Mouse (Mus musculus): ENCODE measurements around the gene Sqstm1.

The Sqstm1 gene

DNA sequence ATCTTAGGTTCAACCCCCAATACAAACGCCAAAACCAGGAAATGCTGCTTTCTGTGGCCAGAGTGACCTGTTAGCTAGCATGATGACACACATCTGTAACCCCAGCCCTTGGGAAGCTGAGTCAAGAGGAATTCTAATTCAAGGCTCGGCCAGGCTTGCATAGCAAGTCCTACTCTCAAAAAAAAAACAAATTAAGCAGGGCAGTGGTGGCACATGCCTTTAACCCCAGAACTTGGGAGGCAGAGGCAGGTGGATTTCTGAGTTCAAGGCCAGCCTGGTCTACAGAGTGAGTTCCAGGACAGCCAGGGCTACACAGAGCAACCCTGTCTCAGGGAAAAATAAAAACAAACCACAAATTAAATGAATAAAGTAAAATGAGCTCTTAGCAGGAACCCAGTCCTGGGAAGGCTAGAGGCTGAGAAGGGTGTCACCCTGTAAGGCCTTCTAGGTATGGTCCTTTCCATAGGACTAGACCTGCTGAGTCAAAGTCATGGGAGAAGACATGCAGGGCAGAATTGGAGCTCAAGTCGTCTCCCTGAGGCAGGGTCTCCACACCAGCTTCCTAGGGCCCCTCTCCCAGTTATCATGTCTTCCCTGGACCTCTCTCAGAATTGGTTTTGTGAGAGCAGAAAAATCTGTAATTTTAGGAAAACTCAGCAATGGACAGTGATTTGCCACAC lies 1.6 kb upstream of the Sqstm1 start:
- in situ Hi-C loops (cut with MboI, MseI): no loop called here

DNA sequence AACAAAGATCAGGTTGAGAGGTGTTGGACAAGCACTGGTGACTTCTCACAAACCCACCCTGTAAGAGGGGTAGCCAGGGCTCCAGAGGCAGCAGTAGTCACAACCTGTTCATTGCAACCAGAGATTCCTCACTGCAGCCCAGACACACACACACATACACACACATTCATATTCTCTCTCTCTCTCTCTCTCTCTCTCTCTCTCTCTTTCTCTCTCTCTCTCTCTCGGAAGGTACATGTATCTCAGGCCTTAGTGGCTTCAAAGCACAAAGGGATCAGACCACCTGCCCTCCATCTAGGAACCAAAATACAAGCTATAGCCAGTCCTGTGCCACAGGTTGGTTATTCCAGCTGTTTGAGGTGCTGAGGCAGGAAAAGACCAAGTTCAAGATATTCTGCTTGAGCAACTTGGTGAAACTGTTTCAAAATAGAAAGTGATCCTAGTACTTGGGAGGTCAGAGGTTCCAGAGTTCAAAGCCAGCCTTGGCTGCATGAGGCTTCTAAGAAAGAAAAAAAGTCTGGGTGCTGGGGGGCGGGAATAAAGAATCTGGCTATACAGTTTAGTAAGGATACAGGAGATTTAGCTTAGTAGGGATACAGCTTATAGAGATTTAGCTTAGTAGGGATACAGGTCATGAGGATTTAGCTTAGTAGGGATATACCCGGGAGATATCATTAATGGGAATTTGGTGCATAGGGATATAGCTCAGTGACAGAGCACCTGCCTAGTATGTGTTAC lies 864 bp upstream of the Sqstm1 start:
- in situ Hi-C loops (cut with MboI, MseI): no loop called here

DNA sequence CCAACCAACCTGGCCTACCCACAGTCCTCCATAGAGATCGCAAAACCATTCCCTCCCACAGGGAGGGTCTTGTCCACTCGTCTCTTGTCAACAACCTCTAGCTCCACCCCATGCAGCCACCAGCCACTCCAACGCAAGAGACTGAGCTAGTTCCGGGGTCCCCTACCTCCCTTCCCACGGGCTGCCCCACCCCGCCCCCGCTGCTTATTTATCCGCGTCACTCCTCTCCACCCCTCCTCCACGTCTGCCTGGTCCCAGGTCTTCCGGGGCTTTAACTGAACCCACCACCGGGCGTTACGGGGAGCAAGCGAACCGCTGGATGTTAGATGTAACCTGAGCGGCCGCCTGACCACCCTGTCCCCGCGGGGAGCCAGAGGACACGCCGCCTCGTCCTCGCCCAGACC lies 524 bp downstream of the Sqstm1 start:
- in situ Hi-C loops (cut with MboI, MseI): no loop called here

DNA sequence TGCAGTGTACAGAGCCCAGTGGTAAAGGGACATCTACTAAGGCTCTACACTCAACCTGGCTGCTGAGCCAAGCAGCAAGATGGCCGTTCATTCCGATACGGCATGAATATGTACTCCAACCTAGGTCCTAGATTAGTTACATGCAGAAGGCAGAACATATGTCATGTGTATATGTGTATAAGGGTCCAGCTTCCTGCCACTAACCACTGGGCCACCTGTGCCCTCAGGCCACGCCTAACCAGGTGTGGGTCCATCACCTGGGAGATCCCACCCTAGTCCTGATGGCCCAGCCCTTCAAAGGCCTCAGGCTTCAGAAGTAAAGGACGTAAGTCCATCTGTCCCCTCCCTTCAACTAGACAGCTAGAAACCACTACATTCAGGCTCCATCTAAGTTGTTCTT lies 2.6 kb downstream of the Sqstm1 start:
- in situ Hi-C loops (cut with MboI, MseI): no loop called here

DNA sequence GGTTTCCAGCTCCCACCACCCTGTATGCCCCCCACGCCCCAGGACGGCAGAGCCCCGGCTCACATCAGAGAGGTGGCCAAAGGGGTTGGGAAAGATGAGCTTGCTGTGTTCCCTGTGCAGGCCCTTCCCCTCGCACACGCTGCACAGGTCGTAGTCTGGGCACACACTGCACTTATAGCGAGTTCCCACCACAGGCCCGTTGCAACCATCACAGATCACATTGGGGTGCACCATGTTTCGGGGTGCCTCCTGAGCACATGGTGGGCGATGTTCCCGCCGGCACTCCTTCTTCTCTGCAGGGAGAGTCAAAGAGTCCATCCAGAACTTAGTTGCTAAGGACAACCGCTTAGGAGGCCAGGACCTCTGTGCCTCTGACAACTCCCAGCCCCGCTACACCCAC lies 3.3 kb downstream of the Sqstm1 start:
- in situ Hi-C loops (cut with MboI, MseI): no loop called here

DNA sequence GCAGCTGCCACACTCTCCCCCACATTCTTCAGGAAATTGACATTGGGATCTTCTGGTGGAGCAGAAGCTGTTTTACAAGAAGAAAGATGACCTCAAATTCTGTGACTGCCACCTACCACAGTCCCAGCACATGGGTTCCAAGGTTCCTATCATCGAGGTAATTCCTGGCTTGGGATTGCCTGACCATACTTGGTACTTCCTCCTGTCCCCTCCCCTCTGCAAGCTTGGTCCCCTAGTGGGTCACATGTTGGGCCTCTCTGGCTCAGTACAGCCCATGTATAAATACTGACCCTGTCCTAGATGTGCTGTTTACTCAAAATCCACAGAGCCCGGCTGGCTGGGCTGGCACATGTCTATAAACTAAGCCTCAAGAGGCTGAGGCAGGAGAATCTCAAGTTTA lies 4.6 kb downstream of the Sqstm1 start:
- in situ Hi-C loops (cut with MboI, MseI): no loop called here

DNA sequence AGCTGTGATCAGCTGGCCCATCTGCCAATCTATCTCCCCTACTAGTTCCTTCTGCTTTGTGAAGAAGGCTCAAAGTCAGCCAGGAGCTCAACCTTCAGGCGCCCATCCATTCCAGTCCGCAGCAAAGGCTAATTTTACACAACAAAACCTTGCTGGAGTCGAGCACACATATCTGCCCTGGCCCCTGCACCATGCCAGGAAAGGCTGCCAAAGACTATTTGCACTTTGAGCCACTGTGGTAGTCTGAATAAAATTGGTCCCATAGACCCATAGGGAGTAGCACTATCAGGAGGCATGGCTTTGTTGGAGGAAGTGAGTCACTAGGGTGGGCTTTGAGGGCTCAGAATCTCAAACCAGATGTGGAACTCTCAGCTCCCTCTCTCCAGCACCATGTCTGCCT lies 5.2 kb downstream of the Sqstm1 start:
- in situ Hi-C loops (cut with MboI, MseI): no loop called here

DNA sequence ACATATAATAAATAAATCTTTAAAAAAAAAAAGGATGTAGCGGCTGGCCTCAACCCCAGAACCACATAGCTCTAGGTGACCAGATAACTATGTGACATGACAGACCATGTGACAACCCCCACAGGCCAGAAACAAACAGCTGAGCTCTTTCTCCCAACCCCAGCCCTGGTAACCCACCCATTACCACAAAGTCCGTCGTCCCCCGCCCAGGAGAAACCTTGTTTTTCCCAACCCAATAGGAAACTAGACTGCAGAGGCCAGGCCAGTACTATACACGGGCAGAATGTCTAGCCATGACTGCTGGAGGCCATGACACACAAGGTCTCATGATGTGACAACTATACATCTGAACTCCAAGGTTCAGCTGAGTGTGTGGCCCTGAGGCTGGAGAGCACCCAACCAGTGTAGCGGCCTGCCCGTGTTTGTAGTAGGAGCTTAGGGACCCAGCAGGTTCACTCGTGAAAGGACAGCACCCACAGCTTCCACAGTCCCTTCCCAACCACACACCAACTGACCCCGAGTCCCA lies 7.3 kb downstream of the Sqstm1 start:
- in situ Hi-C loops (cut with MboI, MseI): no loop called here

DNA sequence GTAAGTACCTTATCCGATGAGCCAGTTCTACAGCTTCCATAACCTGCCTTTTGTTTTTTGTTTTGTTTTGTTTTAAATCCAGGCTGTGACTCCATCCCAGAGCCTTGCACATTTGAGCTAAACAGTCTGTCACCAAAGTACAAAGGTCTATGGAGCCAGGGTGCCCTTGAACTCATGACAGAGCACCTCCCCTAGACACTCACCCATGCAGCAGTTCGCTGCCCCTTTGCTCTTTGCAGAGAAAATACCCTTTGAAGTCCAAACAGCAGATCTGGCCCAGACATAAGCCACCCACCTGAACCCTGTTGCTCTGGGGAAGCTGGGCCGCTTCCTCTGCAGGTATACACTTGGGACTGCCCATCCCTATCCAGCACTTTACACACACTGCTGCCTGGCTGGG lies 9.0 kb downstream of the Sqstm1 start:
- in situ Hi-C loops (cut with MboI, MseI): no loop called here

DNA sequence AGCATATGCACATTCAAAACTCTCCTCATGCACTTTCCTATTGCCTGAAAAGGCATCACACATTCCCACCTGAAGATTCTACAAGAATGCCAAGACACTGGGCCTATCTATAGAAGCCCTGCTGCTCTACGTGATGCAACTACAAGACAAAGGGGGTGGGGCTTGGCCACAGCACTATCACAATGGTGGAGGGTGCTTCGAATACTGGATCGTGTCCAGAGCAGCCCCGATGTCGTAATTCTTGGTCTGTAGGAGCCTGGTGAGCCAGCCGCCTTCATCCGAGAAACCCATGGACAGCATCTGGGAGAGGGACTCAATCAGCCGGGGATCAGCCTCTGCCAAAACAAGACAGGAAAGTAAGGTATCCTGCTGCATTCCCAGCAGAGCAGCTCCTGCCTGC lies 10.0 kb downstream of the Sqstm1 start:
- in situ Hi-C loops (cut with MboI, MseI): no loop called here

DNA sequence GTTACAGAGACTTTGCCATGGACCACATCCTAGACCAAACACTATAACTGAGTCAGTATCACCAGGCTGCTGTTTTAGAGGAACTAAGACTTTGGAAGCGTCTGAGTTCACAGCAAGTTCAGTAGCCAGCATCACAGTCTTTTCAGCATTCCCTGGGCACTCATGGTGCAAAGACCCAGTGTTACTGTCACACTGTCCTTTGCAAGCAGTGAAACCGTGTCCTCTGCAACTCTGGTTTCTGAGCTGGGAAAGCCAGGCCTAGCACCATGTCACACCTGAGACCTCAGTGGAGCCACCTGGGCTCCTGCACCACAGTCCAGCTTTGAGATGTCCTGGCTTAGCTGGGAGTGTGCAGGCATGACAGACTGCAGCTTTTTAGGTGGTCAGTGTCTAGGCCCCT lies 11.7 kb downstream of the Sqstm1 start:
- in situ Hi-C loops (cut with MboI, MseI): no loop called here

DNA sequence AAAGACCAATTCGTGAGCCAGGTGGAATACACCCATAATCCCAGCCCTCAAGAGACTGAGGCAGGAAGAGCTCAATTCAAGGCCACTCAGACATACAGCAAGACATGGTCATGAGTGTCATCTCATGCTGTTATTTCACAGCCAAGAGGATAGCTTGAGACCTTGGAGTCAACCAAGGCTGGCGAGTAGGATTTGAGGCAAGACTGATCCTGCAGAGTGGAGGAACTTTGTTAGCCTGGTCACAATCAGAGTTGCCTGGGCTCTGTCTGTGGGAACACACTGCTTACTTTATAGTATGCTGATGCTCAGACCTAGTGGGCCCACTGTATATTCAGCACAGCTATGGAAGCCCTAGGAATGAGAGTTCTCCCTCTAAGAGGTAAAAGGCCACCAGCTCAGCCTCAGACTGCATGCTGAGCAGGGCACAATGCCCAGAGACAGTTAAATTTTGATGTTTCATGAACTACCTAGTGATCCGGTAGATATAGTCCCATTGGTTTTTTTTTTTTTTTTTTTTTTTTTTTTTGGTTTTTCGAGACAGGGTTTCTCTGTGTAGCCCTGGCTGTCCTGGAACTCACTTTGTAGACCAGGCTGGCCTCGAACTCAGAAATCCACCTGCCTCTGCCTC lies 12.3 kb downstream of the Sqstm1 start:
- in situ Hi-C loops (cut with MboI, MseI): no loop called here

DNA sequence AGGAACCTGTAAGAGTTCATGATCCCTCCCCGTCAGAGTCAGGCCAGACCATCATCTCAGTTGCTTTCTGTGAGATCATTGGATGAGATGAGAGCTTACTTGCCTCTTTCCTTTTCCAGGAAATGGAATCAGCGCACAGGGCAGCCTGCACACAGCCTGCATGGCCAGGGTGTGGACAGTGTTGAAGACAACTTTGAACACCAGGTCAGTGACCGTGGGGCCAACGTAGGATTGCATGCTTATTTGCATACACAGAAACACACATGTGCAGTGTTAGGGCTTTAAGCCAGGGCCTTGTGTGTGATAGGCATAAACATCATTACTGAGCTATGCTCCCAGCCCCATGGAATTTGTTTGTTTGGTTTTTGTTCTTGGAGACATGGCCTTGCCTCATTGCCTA lies 13.1 kb downstream of the Sqstm1 start:
- in situ Hi-C loops (cut with MboI, MseI): no loop called here

DNA sequence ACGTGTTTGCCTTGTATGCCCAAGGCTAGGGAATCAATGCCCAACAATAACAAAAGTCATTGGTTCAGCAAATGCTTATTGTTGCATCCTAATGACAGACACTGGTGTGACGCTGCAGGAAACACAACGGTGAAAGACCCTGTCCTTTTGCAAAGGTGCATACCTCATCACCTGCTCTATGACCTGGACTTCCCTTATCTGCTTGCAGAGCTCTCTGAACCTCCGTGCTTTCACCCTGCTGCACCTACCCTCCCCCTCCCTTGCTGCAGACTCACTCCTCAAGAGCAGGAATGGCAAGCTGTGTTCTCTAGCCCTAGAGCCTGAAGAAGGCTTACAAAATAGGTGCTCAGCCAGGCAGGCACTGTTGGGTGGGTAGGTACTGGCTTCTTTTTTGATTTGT lies 15.8 kb downstream of the Sqstm1 start:
- in situ Hi-C loops (cut with MboI, MseI): no loop called here

DNA sequence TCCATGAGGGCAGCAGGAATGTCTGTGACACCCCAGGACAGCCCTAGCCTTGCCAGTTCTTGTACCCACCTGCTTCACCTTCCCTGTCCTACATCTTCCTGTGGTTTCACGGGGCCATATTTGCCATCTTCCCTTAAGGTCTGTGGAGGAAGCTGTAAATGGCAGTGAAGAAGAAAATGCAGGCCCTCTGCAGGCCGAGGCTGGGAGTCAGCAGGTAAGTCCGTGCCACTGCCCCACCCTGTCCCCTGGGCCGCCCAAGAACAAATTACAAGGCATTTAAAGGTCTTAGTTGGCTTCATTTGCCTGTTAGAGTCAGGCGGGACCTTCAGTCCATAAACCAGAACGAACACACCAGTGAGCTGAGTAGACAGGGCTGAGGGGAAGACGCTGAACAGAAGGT lies 16.6 kb downstream of the Sqstm1 start:
- in situ Hi-C loops (cut with MboI, MseI): no loop called here

DNA sequence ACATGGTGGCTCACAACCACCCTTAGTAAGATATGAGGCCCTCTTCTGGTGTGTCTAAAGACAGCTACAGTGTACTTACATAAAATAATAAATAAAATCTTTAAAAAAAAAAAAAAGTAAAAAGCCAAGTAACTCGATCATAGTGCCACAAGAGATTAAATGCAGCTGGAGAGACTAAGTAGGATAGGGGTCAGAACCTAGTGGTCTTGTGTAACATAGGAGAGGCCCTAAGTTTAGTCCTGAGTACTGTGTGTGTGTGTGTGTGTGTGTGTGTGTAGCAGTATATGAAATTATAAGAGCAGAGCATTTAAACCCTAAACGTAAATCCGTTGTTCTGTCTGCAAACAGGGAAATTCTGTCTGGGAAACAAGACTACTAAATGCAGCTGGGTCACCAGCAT lies 18.3 kb downstream of the Sqstm1 start:
- in situ Hi-C loops (cut with MboI, MseI): no loop called here

DNA sequence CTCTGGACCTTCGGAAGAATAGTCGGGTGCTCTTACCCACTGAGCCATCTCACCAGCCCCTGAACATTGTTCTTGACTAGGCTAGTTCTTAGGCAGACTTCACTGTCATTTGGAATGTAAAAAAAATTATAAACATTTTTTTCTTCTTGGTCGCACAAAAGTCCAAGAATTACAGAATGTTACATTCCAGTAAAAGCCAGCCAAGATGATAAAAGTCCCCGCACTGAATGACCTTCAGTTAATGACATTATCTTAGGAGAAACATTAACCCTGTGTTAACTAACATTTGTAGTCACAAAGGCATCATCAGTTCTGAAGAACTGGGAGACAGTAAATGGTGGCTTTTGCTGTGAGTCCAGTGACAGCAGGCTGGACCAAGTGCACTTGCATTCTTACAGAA lies 20.3 kb downstream of the Sqstm1 start:
- in situ Hi-C loops (cut with MboI, MseI): no loop called here

DNA sequence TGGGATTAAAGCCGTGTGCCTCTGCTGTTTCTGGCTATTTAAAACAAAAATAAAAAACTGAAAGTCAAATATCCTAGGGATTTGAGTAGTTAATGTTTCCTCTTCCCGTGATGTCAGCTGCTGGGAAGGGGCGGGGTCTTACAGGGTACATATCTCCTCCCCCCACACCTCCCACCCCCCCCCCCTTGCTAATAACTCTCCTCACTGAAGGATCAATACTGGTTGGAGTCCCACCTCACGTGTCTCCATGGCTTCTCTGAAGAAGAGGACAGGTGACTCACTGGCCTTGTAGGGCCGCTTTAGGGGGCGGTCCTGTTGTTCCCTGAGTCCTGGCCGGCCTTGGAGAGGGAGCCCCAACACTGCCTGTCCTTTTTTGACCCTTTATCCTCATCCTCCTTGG lies 21.9 kb downstream of the Sqstm1 start:
- in situ Hi-C loops (cut with MboI, MseI): no loop called here

DNA sequence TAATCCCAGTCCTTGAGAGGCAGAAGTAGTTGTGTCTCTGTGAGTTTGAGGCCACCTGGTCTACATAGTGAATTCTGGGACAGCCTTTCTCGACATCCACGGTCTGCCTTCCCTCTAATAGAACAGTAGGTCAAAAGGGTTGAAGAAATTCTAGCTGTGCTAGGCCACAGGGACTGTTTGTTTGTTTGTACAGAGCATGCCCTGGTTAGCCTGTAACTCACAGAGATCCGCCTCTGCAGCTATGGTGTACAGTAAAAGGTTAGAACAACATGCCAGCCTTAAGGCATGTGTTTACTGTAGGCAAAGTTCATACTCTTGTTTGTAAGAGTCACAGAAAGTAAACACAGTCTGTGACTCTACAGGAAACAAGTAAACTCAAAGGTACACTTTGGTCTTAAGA lies 25.8 kb downstream of the Sqstm1 start:
- in situ Hi-C loops (cut with MboI, MseI): no loop called here

DNA sequence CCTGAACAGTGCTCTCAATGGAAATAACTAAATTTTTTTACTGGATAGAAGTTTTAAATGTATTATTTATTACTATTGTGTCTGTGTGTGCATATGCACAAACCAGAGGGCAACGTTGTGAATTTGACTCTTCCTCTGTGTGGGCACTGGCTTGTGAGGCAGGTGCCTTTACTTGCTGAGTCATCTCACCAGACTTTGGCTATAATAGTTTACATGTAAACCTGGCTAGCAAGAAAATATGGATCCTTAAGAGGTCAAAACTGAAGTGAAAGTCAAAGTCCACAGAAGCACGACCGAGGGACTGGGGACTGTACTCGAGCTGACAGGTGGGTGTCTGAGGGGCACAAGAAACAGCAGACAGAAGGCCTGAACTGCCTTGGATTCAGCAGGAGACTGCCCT lies 27.9 kb downstream of the Sqstm1 start:
- in situ Hi-C loops (cut with MboI, MseI): no loop called here

DNA sequence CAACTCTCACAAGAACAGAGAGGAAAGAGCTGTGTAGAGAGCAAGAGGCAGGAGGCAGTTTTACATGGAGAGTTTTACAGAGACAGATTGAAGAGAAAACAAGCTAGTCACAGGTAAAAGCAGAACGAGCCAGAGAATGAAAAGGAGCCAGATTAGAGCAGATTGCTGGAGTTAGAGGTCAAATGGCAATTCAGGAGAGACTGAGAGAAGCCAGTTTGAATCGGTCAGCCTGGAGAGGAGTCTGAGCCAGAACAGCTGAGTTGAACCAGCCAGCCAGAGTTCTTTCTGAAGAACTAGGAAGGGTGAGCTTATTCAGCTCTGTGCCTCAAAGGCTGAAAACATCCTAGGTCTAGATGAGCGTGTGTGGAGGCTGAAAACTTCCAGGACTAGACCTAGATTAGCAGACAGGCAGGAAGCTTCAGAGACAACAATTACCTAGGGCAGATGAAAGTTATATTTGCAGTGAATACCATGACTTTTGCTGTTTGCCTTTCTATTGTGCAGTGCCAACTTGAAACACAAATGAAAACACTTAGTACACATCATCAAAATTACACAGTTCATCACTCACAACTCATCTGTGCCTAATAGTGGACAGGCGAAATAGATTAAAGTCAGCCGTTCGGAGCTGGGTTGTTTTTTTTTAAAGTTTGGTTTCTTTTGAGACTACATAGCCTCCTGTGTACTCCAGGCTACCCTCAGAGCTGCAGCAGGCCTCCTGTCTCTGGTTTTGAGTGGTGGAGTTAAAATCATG lies 30.0 kb downstream of the Sqstm1 start:
- in situ Hi-C loops (cut with MboI, MseI): no loop called here

Data from T-helper 17 cell (primary cell).